Mouse (Mus musculus): ENCODE measurements around the gene Duoxa2. TPM values are rescaled to one million over a fixed set of nuclear protein-coding genes. Genes with fewer than 3 reads are reported as not detected.
A peak's percentile ranks its signal among the peaks of the same experiment; 100 is the strongest.
"Not testable (repeated sequence)": the region's sequence is repeated elsewhere in the genome, so short reads cannot be mapped to it uniquely, and the experiment has no call there.

The Duoxa2 gene
- total and polyA plus RNA-seq, 2 experiments from 2014 or later: 0.43 to 0.49 TPM

GRCm38 (mm10) chr2:122327986-122328385 is 29.3 kb downstream of the Duoxa2 start:
- H3K4me2 ChIP-seq (ENCODE audit: low read depth, low read length, poor library complexity, severe bottlenecking): no peak overlapping the region
- no peak overlapping the region for H3K9ac ChIP-seq (replicated peaks; ENCODE audit: low read length, poor library complexity, severe bottlenecking)
- H3K9me3 ChIP-seq (ENCODE audit: low read length): no peaks in the 10 kb centered on the region
- no peak for DNase-seq (ENCODE audit: low spot score)
- no peaks in the 10 kb centered on the region for H3K36me3 ChIP-seq (ENCODE audit: insufficient read depth, low read length)
- no peak overlapping the region for H3K4me3 ChIP-seq (ENCODE audit: low read depth, low read length)
- 72% methylated on average over 3 of the region's 3 CpGs for WGBS
- ATAC-seq (ENCODE audit: low FRiP score): no peak
- no peaks in the 10 kb centered on the region for H3K27me3 ChIP-seq (ENCODE audit: insufficient read depth, low read length)
- no peak for TF ChIP-seq CTCF (IDR thresholded peaks at IDR 0.05)
- no peak overlapping the region for H3K27ac ChIP-seq (ENCODE audit: low read depth, low read length)
- H3K4me1 ChIP-seq (ENCODE audit: insufficient read depth, low read length): no peaks in the 10 kb centered on the region

GRCm38 (mm10) chr2:122330317-122330716 is 31.6 kb downstream of the Duoxa2 start:
- not testable (repeated sequence) for H3K9ac ChIP-seq (replicated peaks; ENCODE audit: low read length, poor library complexity, severe bottlenecking); DNase-seq (ENCODE audit: low spot score); H3K27me3 ChIP-seq (ENCODE audit: insufficient read depth, low read length); ATAC-seq (ENCODE audit: low FRiP score); H3K9me3 ChIP-seq (ENCODE audit: low read length); H3K36me3 ChIP-seq (ENCODE audit: insufficient read depth, low read length); H3K4me3 ChIP-seq (ENCODE audit: low read depth, low read length); H3K4me1 ChIP-seq (ENCODE audit: insufficient read depth, low read length); H3K4me2 ChIP-seq (ENCODE audit: low read depth, low read length, poor library complexity, severe bottlenecking); H3K27ac ChIP-seq (ENCODE audit: low read depth, low read length)
- WGBS: 91% methylated on average over 4 of the region's 6 CpGs

GRCm38 (mm10) chr2:122332222-122332621 is 33.5 kb downstream of the Duoxa2 start:
- Histone ChIP-seq H3K9ac (replicated peaks; ENCODE audit: low read length, poor library complexity, severe bottlenecking) (no peak overlapping the region), H3K4me3 (ENCODE audit: low read depth, low read length) (no peak overlapping the region), H3K4me2 (ENCODE audit: low read depth, low read length, poor library complexity, severe bottlenecking) (no peak overlapping the region), H3K36me3 (ENCODE audit: insufficient read depth, low read length) (no peaks in the 10 kb centered on the region), H3K27ac (ENCODE audit: low read depth, low read length) (no peak overlapping the region), H3K27me3 (ENCODE audit: insufficient read depth, low read length) (no peaks in the 10 kb centered on the region), H3K4me1 (ENCODE audit: insufficient read depth, low read length) (no peaks in the 10 kb centered on the region), H3K9me3 (ENCODE audit: low read length) (no peaks in the 10 kb centered on the region)
- ATAC-seq (ENCODE audit: low FRiP score) (no peak), DNase-seq (ENCODE audit: low spot score) (no peak)
- TF ChIP-seq CTCF (IDR thresholded peaks at IDR 0.05): no peak
- 93% methylated on average over 3 of the region's 3 CpGs for WGBS

- no peaks in the 10 kb centered on the region for H3K9me3 ChIP-seq (ENCODE audit: low read length)
- H3K27ac ChIP-seq (ENCODE audit: low read depth, low read length): no peak overlapping the region
- 64% methylated on average over 3 of the region's 3 CpGs for WGBS
- no peak overlapping the region for H3K9ac ChIP-seq (replicated peaks; ENCODE audit: low read length, poor library complexity, severe bottlenecking)
- no peak overlapping the region for H3K4me3 ChIP-seq (ENCODE audit: low read depth, low read length)
- DNase-seq (ENCODE audit: low spot score): no peak
- no peaks in the 10 kb centered on the region for H3K4me1 ChIP-seq (ENCODE audit: insufficient read depth, low read length)
- no peaks in the 10 kb centered on the region for H3K27me3 ChIP-seq (ENCODE audit: insufficient read depth, low read length)
- H3K4me2 ChIP-seq (ENCODE audit: low read depth, low read length, poor library complexity, severe bottlenecking): no peak overlapping the region
- no peak; the same call in 1 of the 2 replicates for ATAC-seq (ENCODE audit: low FRiP score)
- TF ChIP-seq CTCF (IDR thresholded peaks at IDR 0.05): no peak
- H3K36me3 ChIP-seq (ENCODE audit: insufficient read depth, low read length): no peaks in the 10 kb centered on the region
Measured at GRCm38 (mm10) chr2:122334170-122334569, 35.5 kb downstream of the Duoxa2 start.

- Histone ChIP-seq H3K9ac (replicated peaks; ENCODE audit: low read length, poor library complexity, severe bottlenecking) (no peak overlapping the region), H3K9me3 (ENCODE audit: low read length) (no peaks in the 10 kb centered on the region), H3K4me3 (ENCODE audit: low read depth, low read length) (peak overlapping the region; percentile 9; the same call in 1 of the 2 replicates), H3K4me1 (ENCODE audit: insufficient read depth, low read length) (no peaks in the 10 kb centered on the region), H3K4me2 (ENCODE audit: low read depth, low read length, poor library complexity, severe bottlenecking) (peak overlapping the region; percentile 20), H3K27me3 (ENCODE audit: insufficient read depth, low read length) (no peaks in the 10 kb centered on the region), H3K36me3 (ENCODE audit: insufficient read depth, low read length) (no peaks in the 10 kb centered on the region), H3K27ac (ENCODE audit: low read depth, low read length) (no peak overlapping the region)
- DNase-seq (ENCODE audit: low spot score): no peak
- no peak for ATAC-seq (ENCODE audit: low FRiP score)
- no peak for TF ChIP-seq CTCF (IDR thresholded peaks at IDR 0.05)
- WGBS: 72% methylated on average over 21 of the region's 21 CpGs
Measured at GRCm38 (mm10) chr2:122337291-122337690, 38.6 kb downstream of the Duoxa2 start.

- ATAC-seq (ENCODE audit: low FRiP score) (no peak), DNase-seq (ENCODE audit: low spot score) (no peak)
- Histone ChIP-seq H3K9me3 (ENCODE audit: low read length) (no peaks in the 10 kb centered on the region), H3K4me2 (ENCODE audit: low read depth, low read length, poor library complexity, severe bottlenecking) (no peak overlapping the region), H3K27me3 (ENCODE audit: insufficient read depth, low read length) (no peaks in the 10 kb centered on the region), H3K36me3 (ENCODE audit: insufficient read depth, low read length) (no peaks in the 10 kb centered on the region), H3K27ac (ENCODE audit: low read depth, low read length) (no peak overlapping the region), H3K9ac (replicated peaks; ENCODE audit: low read length, poor library complexity, severe bottlenecking) (no peak overlapping the region), H3K4me1 (ENCODE audit: insufficient read depth, low read length) (peaks cover 16% of the 10 kb centered on the region; the same call in 1 of the 2 replicates), H3K4me3 (ENCODE audit: low read depth, low read length) (no peak overlapping the region)
- peak; percentile 17; the same call in 1 of the 2 replicates for TF ChIP-seq CTCF (IDR thresholded peaks at IDR 0.05)
- WGBS: 83% methylated on average over 6 of the region's 6 CpGs
Measured at GRCm38 (mm10) chr2:122345106-122345893, 46.6 kb downstream of the Duoxa2 start.

GRCm38 (mm10) chr2:122346164-122346563 is 47.5 kb downstream of the Duoxa2 start:
- not testable (repeated sequence) for H3K4me2 ChIP-seq (ENCODE audit: low read depth, low read length, poor library complexity, severe bottlenecking); H3K27me3 ChIP-seq (ENCODE audit: insufficient read depth, low read length); H3K9ac ChIP-seq (replicated peaks; ENCODE audit: low read length, poor library complexity, severe bottlenecking); ATAC-seq (ENCODE audit: low FRiP score); DNase-seq (ENCODE audit: low spot score); H3K9me3 ChIP-seq (ENCODE audit: low read length); H3K27ac ChIP-seq (ENCODE audit: low read depth, low read length); H3K4me3 ChIP-seq (ENCODE audit: low read depth, low read length); H3K36me3 ChIP-seq (ENCODE audit: insufficient read depth, low read length)
- whole genome bisulfite sequencing: 98% methylated on average over 6 of the region's 6 CpGs
- peaks cover 16% of the 10 kb centered on the region; the same call in 1 of the 2 replicates for H3K4me1 ChIP-seq (ENCODE audit: insufficient read depth, low read length)

All from midbrain, postnatal 0 days (tissue).